23 mouse cellular contexts compared by ENCODE assay signal in the genomic region with DNA sequence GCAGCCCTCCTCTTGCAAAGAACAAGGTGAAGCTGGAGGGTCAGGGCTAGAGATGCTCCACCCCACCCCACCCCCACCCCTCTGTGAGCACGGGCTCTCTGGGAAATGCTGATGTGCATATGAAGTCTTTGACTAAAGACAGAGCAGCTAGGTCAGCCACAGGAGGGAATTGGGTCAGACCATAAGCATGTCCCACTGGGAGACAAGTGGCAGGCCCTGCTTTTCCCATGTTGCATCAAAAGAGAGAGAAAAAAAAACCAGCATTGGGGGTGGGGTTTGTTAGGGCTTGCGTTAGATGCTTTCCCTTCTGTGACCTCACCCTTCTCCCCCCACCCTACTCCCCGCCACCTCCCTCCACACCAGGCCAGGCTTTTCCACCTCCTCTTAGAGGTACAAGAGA. TPM values are rescaled to one million over a fixed set of nuclear protein-coding genes. Genes with fewer than 3 reads are reported as not detected.
DNase-seq lines count a peak whose midpoint lies in the region; ATAC-seq and TF ChIP-seq lines count a peak whose summit lies in the region.
"Had no signal": no experiment of that assay in that cellular context is flagged by ENCODE, and none has a peak within 500 bp of the region (broad histone marks: within the 10 kb centered on the region; RNA-seq: fewer than 3 reads in every experiment).

No protein-coding gene starts in this region.

- no peak for TF ChIP-seq CTCF in MEL (IDR thresholded peaks at IDR 0.05 in 2 of 3, conservative IDR thresholded peaks at IDR 0.05 in 1 of 3; ENCODE audit: control insufficient read depth in 1 of 3, insufficient read depth in 1 of 3, low read depth in 2 of 3, low read length in 3 of 3, poor library complexity in 1 of 3, severe bottlenecking in 1 of 3)

- no peaks in the 10 kb centered on the region for H3K79me2 ChIP-seq in MEL (ENCODE audit: control insufficient read depth, insufficient read depth, low read length, poor library complexity)

- H3K4me3 ChIP-seq in neural tube, embryonic 13.5 days = no peak overlapping the region
- no peak overlapping the region for H3K4me3 ChIP-seq in neural tube, embryonic 15.5 days (replicated peaks)
- no peak overlapping the region for H3K4me3 ChIP-seq in MEL (ENCODE audit: control insufficient read depth in 1 of 2, insufficient read depth in 1 of 2, low read depth in 2 of 2, low read length in 2 of 2)
- H3K4me3 ChIP-seq: embryonic facial prominence, embryonic 12.5 days; forebrain, embryonic 15.5 days; heart, embryonic 13.5 days; hindbrain, embryonic 12.5 days had no signal

- H3K36me3 ChIP-seq in neural tube, embryonic 13.5 days = peaks cover 17% of the 10 kb centered on the region
- H3K36me3 ChIP-seq in neural tube, embryonic 15.5 days = peaks cover 15% of the 10 kb centered on the region
- H3K36me3 ChIP-seq in MEL (ENCODE audit: control insufficient read depth in 1 of 2, insufficient read depth in 2 of 2, low read length in 2 of 2) = no peaks in the 10 kb centered on the region
- H3K36me3 ChIP-seq: forebrain, embryonic 15.5 days had no signal

- no peaks in the 10 kb centered on the region for H3K9me3 ChIP-seq in neural tube, embryonic 13.5 days
- no peaks in the 10 kb centered on the region for H3K9me3 ChIP-seq in neural tube, embryonic 15.5 days (replicated peaks)
- H3K9me3 ChIP-seq in MEL (replicated peaks; ENCODE audit: insufficient read depth, low read length) = no peaks in the 10 kb centered on the region
- H3K9me3 ChIP-seq: embryonic facial prominence, embryonic 12.5 days; forebrain, embryonic 15.5 days; heart, embryonic 13.5 days; hindbrain, embryonic 12.5 days had no signal

- peaks cover 70% of the 10 kb centered on the region for H3K4me1 ChIP-seq in neural tube, embryonic 13.5 days (replicated peaks)
- H3K4me1 ChIP-seq in neural tube, embryonic 15.5 days = peaks cover 38% of the 10 kb centered on the region
- no peaks in the 10 kb centered on the region for H3K4me1 ChIP-seq in MEL (ENCODE audit: control insufficient read depth in 1 of 2, insufficient read depth in 2 of 2, low read length in 2 of 2)

- no peak for TF ChIP-seq POLR2A in MEL (IDR thresholded peaks at IDR 0.05; ENCODE audit: control insufficient read depth in 1 of 2, insufficient read depth in 1 of 2, low read depth in 1 of 2, low read length in 2 of 2, poor library complexity in 1 of 2)

- no peak for ATAC-seq in neural tube, embryonic 13.5 days (ENCODE audit: low read depth)
- ATAC-seq in neural tube, embryonic 15.5 days (ENCODE audit: low FRiP score) = no peak
- ATAC-seq: forebrain, embryonic 15.5 days had no signal

- DNase-seq in MEL (ENCODE audit: low read depth, low spot score) = no peak
- DNase-seq in ZHBTc4 (ENCODE audit: low read depth, low spot score) = peak; percentile 58
- no peak for DNase-seq in frontal cortex, postnatal 25 days (ENCODE audit: low spot score in 2 of 2)
- no peak for DNase-seq in embryo, embryonic 9.5 days (ENCODE audit: extremely low spot score)
- no peak for DNase-seq in testis, postnatal 10 days (ENCODE audit: low spot score)
- DNase-seq: adrenal gland, postnatal 10 days; embryo, embryonic 11 days; gastrocnemius, postnatal 14 days; heart, postnatal 36 days; kidney, adult 11 months had no signal

- no peak for TF ChIP-seq RAD21 in MEL (IDR thresholded peaks at IDR 0.05; ENCODE audit: low read depth, low read length)

- TF ChIP-seq EP300 in MEL (IDR thresholded peaks at IDR 0.05; ENCODE audit: low read depth in 1 of 2, low read length in 2 of 2) = no peak

- peak overlapping the region; percentile 38; the same call in 1 of the 2 replicates for H3K9ac ChIP-seq in neural tube, embryonic 13.5 days
- no peak overlapping the region for H3K9ac ChIP-seq in neural tube, embryonic 15.5 days (replicated peaks)
- H3K9ac ChIP-seq in MEL (ENCODE audit: control insufficient read depth, low read depth, low read length, poor library complexity, severe bottlenecking) = no peak overlapping the region
- H3K9ac ChIP-seq: embryonic facial prominence, embryonic 12.5 days; forebrain, embryonic 15.5 days; heart, embryonic 13.5 days; hindbrain, embryonic 12.5 days had no signal

- WGBS in neural tube, embryonic 13.5 days = 19% methylated on average over 3 of the region's 3 CpGs
- 31% methylated on average over 3 of the region's 3 CpGs for WGBS in neural tube, embryonic 15.5 days

- H3K27me3 ChIP-seq in neural tube, embryonic 13.5 days = peaks cover 66% of the 10 kb centered on the region
- peaks cover 70% of the 10 kb centered on the region for H3K27me3 ChIP-seq in neural tube, embryonic 15.5 days (replicated peaks)
- no peaks in the 10 kb centered on the region for H3K27me3 ChIP-seq in MEL (ENCODE audit: control insufficient read depth in 1 of 2, insufficient read depth in 2 of 2, low read length in 2 of 2)

- H3K4me2 ChIP-seq in neural tube, embryonic 13.5 days = no peak overlapping the region
- no peak overlapping the region for H3K4me2 ChIP-seq in neural tube, embryonic 15.5 days
- H3K4me2 ChIP-seq: embryonic facial prominence, embryonic 12.5 days; forebrain, embryonic 15.5 days; heart, embryonic 13.5 days; hindbrain, embryonic 12.5 days had no signal

- H3K27ac ChIP-seq in neural tube, embryonic 13.5 days (replicated peaks) = no peak overlapping the region
- no peak overlapping the region for H3K27ac ChIP-seq in neural tube, embryonic 15.5 days (replicated peaks)
- H3K27ac ChIP-seq in MEL (ENCODE audit: control insufficient read depth, low read depth, low read length) = 0 out of 2 replicates have a peak overlapping the region, but pooled peaks have one; percentile 17
- H3K27ac ChIP-seq: embryonic facial prominence, embryonic 12.5 days; forebrain, embryonic 15.5 days; heart, embryonic 13.5 days; hindbrain, embryonic 12.5 days; hindbrain, postnatal 0 days had no signal

TF ChIP-seq in MEL, 35 proteins besides CTCF, POLR2A, EP300 and RAD21:
- no peak for TF ChIP-seq SMC3 (IDR thresholded peaks at IDR 0.05; ENCODE audit: low read depth, low read length)
- 0 out of 2 replicates have a peak, but pooled peaks have one; percentile 17 for TF ChIP-seq POLR2AphosphoS2 (IDR thresholded peaks at IDR 0.05; ENCODE audit: low read length)

RNA-seq across cellular contexts. Expression of gene Grin2c, which starts 19.8 kb away (rescaled TPM):
- 0.55 and 0.57 TPM in 2 replicates for polyA plus RNA-seq in neural tube, embryonic 13.5 days (2015; fragmentation: Nextera tagmentation; extraction: Ambion mirVana)
- polyA plus RNA-seq in neural tube, embryonic 15.5 days (2015; fragmentation: Nextera tagmentation; extraction: Ambion mirVana) = 0.34 and 0.44 TPM in 2 replicates
- total RNA-seq in MEL (2012; rRNA removed) = not detected in 2 replicates
- polyA plus RNA-seq in MEL (2012; ENCODE audit: insufficient read depth in 1 of 2, insufficient read length in 2 of 2, low read depth in 1 of 2, low replicate concordance in 2 of 2, missing spikeins in 1 of 2) = not detected
- total RNA-seq: common myeloid progenitor, adult 5-6 weeks; gastrocnemius, postnatal 14 days had no signal
- polyA plus RNA-seq: forebrain, embryonic 11.5 days; gonadal fat pad, adult 2 months; heart, embryonic 13.5 days; heart, postnatal 0 days; intestine, embryonic 14.5 days had no signal

RNA-seq across cellular contexts. Expression of gene Fdxr, which starts 29.6 kb away (rescaled TPM):
- 19.4 and 20.4 TPM in 2 replicates for polyA plus RNA-seq in neural tube, embryonic 13.5 days (2015; fragmentation: Nextera tagmentation; extraction: Ambion mirVana)
- polyA plus RNA-seq in neural tube, embryonic 15.5 days (2015; fragmentation: Nextera tagmentation; extraction: Ambion mirVana) = 18.6 and 21.5 TPM in 2 replicates
- 37.2 and 37.7 TPM in 2 replicates for total RNA-seq in MEL (2012; rRNA removed)
- polyA plus RNA-seq in MEL (2012; ENCODE audit: insufficient read depth in 1 of 2, insufficient read length in 2 of 2, low read depth in 1 of 2, low replicate concordance in 2 of 2, missing spikeins in 1 of 2) = 10 to 100 TPM in 1 of 2 experiments, not detected in 1; 32.7 TPM

RNA-seq across cellular contexts. Expression of gene Fads6, which starts 50.2 kb away (rescaled TPM):
- 0.65 and 1.1 TPM in 2 replicates for polyA plus RNA-seq in neural tube, embryonic 13.5 days (2015; fragmentation: Nextera tagmentation; extraction: Ambion mirVana)
- 2.0 and 2.1 TPM in 2 replicates for polyA plus RNA-seq in neural tube, embryonic 15.5 days (2015; fragmentation: Nextera tagmentation; extraction: Ambion mirVana)
- total RNA-seq in MEL (2012; rRNA removed) = 3.0 and 3.3 TPM in 2 replicates
- 1 to 10 TPM in 1 of 2 experiments, not detected in 1; 6.6 TPM for polyA plus RNA-seq in MEL (2012; ENCODE audit: insufficient read depth in 1 of 2, insufficient read length in 2 of 2, low read depth in 1 of 2, low replicate concordance in 2 of 2, missing spikeins in 1 of 2)

RNA-seq across cellular contexts. Expression of gene Nat9, which starts 59.6 kb away (rescaled TPM):
- 16.3 and 24.1 TPM in 2 replicates for polyA plus RNA-seq in neural tube, embryonic 13.5 days (2015; fragmentation: Nextera tagmentation; extraction: Ambion mirVana)
- polyA plus RNA-seq in neural tube, embryonic 15.5 days (2015; fragmentation: Nextera tagmentation; extraction: Ambion mirVana) = 22.0 and 22.8 TPM in 2 replicates
- 80.2 and 92.4 TPM in 2 replicates for total RNA-seq in MEL (2012; rRNA removed)
- 10 to 100 TPM in 1 of 2 experiments, not detected in 1; 46.1 TPM for polyA plus RNA-seq in MEL (2012; ENCODE audit: insufficient read depth in 1 of 2, insufficient read length in 2 of 2, low read depth in 1 of 2, low replicate concordance in 2 of 2, missing spikeins in 1 of 2)

RNA-seq across cellular contexts. Expression of gene Otop2, which starts 59.7 kb away (rescaled TPM):
- not detected in 2 replicates for polyA plus RNA-seq in neural tube, embryonic 13.5 days (2015; fragmentation: Nextera tagmentation; extraction: Ambion mirVana)
- 0.15 and 0.26 TPM in 2 replicates for polyA plus RNA-seq in neural tube, embryonic 15.5 days (2015; fragmentation: Nextera tagmentation; extraction: Ambion mirVana)
- total RNA-seq in MEL (2012; rRNA removed) = not detected in 2 replicates
- not detected for polyA plus RNA-seq in MEL (2012; ENCODE audit: insufficient read depth in 1 of 2, insufficient read length in 2 of 2, low read depth in 1 of 2, low replicate concordance in 2 of 2, missing spikeins in 1 of 2)
- total RNA-seq: adrenal gland, postnatal 10 days; common myeloid progenitor, adult 5-6 weeks; gastrocnemius, postnatal 14 days; heart, adult 8-10 months; heart, postnatal 36 days had no signal
- polyA plus RNA-seq: forebrain, embryonic 11.5 days; forebrain, embryonic 15.5 days; gonadal fat pad, adult 2 months; heart, embryonic 13.5 days; heart, postnatal 0 days; hindbrain, embryonic 12.5 days; intestine, embryonic 14.5 days had no signal
